Mouse (Mus musculus): ENCODE results near the gene Sbno2. TPM values are rescaled to one million over a fixed set of nuclear protein-coding genes. Genes with fewer than 3 reads are reported as not detected.

Sbno2 gene
- 13.0 and 14.6 TPM in 2 replicates for polyA plus RNA-seq (2016; fragmentation: Nextera tagmentation; extraction: Ambion mirVana)

DNA sequence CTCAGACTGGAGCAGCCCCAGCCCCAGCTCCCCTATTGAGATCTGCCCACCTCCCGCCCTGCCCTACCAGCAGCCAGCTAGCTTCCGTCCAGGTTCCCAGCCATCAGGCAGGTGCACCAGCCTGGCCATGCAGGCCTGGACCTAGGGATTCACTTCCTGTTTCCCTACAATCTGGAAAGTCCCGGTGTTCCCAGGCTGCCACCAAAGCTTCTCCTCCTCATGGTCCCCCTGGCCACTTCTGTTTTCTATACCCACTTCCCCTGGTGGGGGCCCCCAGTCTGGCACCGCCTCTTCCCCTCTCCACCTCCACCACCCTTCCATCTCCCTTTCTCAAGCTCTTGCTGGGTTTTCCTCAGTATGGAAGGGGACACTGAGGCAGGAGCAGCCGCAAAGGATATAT is at the start of gene Sbno2:
Sbno2 (minus strand) TSS at position 112 of the 400 bp plus-strand sequence.
- H3K4me3 ChIP-seq: no peak within 1 kb of the TSS
- no peak for ATAC-seq (ENCODE audit: insufficient number of reproducible peaks, low FRiP score)
- H3K27me3 ChIP-seq (replicated peaks): no peaks in the 10 kb centered on the region
- H3K4me2 ChIP-seq: no peak within 1 kb of the TSS
- no peaks in the 10 kb centered on the region for H3K36me3 ChIP-seq
- 76% methylated on average over 5 of the region's 5 CpGs for WGBS
- peaks cover 23% of the 10 kb centered on the region for H3K4me1 ChIP-seq (replicated peaks)
- 0 out of 2 replicates have a peak within 1 kb of the TSS, but pooled peaks have one; percentile 14 for H3K9ac ChIP-seq
- no peak within 1 kb of the TSS for H3K27ac ChIP-seq (ENCODE audit: poor library complexity, severe bottlenecking)
- H3K9me3 ChIP-seq (replicated peaks): no peaks in the 10 kb centered on the region

DNA sequence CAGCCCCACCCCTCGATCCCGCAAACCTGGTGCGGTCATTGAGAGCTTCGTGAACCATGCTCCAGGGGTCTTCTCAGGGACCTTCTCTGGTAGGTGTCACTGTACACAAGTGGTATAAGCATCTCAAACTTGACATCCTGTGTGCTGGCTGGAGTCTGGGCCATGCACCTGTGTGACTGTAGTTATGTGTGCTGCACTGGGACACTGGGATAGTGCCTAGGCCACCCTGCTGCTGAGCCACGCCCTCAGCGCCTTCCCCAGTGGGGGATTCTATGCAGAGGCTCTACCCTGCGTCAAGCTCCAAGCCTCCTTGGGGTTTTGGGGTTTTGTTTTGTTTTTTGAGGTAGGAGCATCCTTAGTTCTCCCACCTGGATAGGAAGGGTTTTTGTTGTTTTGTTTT is 49.0 kb upstream of the Sbno2 start:
- no peak for ATAC-seq (ENCODE audit: insufficient number of reproducible peaks, low FRiP score)
- Histone ChIP-seq H3K4me2 (no peak overlapping the region), H3K36me3 (peaks cover 81% of the 10 kb centered on the region), H3K9me3 (replicated peaks) (no peaks in the 10 kb centered on the region), H3K27ac (ENCODE audit: poor library complexity, severe bottlenecking) (peak overlapping the region; percentile 98; the same call in 1 of the 2 replicates), H3K9ac (peak overlapping the region; percentile 100; the same call in 1 of the 2 replicates), H3K27me3 (replicated peaks) (no peaks in the 10 kb centered on the region), H3K4me3 (0 out of 2 replicates have a peak overlapping the region, but pooled peaks have one; percentile 0), H3K4me1 (replicated peaks) (peaks cover 78% of the 10 kb centered on the region)
- 84% methylated on average over 7 of the region's 7 CpGs for WGBS

DNA sequence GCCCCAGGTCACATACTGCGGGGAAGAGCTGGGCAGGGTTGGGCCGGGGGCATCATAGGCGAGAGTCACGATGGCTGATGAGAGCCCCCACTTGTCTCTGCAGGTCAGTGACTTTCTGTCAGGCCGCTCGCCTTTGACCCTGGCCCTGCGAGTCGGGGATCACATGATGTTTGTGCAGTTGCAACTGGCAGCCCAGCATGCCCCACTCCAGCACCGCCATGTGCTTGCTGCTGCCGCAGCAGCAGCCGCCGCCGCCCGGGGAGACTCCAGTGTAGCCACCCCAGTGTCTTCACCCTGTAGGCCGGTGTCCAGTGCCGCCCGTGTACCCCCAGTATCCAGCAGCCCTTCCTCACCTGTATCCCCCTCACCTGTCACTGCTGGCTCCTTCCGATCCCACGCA is 48.3 kb upstream of the Sbno2 start:
- ATAC-seq (ENCODE audit: insufficient number of reproducible peaks, low FRiP score): no peak
- 86% methylated on average over 19 of the region's 19 CpGs for WGBS
- Histone ChIP-seq H3K9ac (peak overlapping the region; percentile 100), H3K27me3 (replicated peaks) (no peaks in the 10 kb centered on the region), H3K4me2 (peak overlapping the region; percentile 87; the same call in 1 of the 2 replicates), H3K36me3 (peaks cover 80% of the 10 kb centered on the region), H3K4me1 (replicated peaks) (peaks cover 71% of the 10 kb centered on the region), H3K9me3 (replicated peaks) (no peaks in the 10 kb centered on the region), H3K27ac (ENCODE audit: poor library complexity, severe bottlenecking) (peak overlapping the region; percentile 98), H3K4me3 (no peak overlapping the region)

DNA sequence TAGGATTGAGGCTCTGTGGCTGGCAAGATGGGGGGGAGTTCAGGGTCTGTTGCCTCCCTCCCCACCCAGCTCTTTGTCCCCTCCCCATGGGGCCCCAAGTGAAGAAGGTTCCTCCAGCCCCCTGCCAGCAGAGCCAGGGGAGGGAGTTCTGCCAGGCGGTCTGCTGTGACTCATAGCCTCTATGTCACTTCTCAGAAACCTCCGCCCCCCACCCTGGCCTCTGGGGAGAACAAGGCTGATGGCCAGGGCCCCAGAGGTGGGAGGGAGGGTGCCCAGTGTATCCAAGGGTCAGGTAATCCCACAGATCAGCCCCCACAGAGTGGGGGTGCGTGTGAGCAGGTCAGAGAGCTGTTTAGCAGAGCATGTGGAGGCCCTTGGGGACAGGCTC is 47.5 kb upstream of the Sbno2 start:
- ATAC-seq (ENCODE audit: insufficient number of reproducible peaks, low FRiP score): no peak
- Histone ChIP-seq H3K4me3 (peak overlapping the region; percentile 90), H3K27me3 (replicated peaks) (no peaks in the 10 kb centered on the region), H3K36me3 (peaks cover 79% of the 10 kb centered on the region), H3K9me3 (replicated peaks) (no peaks in the 10 kb centered on the region), H3K4me2 (peak overlapping the region; percentile 87), H3K4me1 (replicated peaks) (peaks cover 64% of the 10 kb centered on the region), H3K9ac (peak overlapping the region; percentile 100), H3K27ac (ENCODE audit: poor library complexity, severe bottlenecking) (peak overlapping the region; percentile 98)
- 27% methylated on average over 3 of the region's 3 CpGs for WGBS

DNA sequence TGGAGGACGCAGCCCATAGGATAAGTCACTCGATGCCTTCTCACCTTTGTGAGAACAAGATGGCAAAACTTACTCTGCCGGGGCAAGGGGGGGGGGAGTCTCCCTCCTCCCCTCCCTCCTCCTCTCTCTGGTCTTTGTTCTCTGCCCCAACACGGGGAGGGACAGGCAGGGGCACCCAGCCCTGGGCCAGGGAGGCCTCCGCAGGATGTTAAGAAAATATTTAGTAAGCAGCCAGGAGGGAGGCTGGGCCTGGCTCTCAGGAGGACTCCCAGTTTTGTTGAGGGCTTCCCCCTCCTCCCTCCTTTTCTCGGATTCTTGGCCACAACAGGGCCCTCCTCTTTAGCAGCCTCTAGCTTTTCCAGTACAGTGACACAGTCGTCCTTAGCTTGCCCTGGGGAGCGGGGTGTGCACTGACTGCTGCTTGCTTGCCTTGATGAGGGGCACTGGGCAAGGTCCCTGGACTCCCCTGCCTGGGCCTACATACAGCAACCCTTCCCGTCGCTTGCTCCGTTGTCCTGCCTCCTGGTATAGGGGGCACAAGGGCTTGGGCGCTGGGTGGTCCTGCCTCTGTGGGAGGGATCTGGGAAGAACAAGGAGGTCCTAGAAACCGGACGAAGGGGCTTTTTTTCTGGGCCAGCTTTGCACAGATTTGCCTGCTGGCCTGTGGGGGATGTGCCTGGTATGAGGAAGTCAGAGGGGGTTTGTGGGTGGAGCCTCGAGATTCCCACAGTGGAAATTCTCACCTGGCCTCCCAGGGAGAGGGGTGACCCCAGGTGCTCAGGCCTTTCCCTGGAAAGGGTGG is 46.9 kb upstream of the Sbno2 start:
- peak overlapping the region; percentile 90 for H3K4me3 ChIP-seq
- peak overlapping the region; percentile 87 for H3K4me2 ChIP-seq
- H3K27ac ChIP-seq (ENCODE audit: poor library complexity, severe bottlenecking): peak overlapping the region; percentile 98
- ATAC-seq (ENCODE audit: insufficient number of reproducible peaks, low FRiP score): no peak
- peaks cover 65% of the 10 kb centered on the region for H3K4me1 ChIP-seq (replicated peaks)
- 12% methylated on average over 15 of the region's 15 CpGs for WGBS
- H3K9ac ChIP-seq: peak overlapping the region; percentile 100
- no peaks in the 10 kb centered on the region for H3K27me3 ChIP-seq (replicated peaks)
- H3K9me3 ChIP-seq (replicated peaks): no peaks in the 10 kb centered on the region
- peaks cover 75% of the 10 kb centered on the region for H3K36me3 ChIP-seq

DNA sequence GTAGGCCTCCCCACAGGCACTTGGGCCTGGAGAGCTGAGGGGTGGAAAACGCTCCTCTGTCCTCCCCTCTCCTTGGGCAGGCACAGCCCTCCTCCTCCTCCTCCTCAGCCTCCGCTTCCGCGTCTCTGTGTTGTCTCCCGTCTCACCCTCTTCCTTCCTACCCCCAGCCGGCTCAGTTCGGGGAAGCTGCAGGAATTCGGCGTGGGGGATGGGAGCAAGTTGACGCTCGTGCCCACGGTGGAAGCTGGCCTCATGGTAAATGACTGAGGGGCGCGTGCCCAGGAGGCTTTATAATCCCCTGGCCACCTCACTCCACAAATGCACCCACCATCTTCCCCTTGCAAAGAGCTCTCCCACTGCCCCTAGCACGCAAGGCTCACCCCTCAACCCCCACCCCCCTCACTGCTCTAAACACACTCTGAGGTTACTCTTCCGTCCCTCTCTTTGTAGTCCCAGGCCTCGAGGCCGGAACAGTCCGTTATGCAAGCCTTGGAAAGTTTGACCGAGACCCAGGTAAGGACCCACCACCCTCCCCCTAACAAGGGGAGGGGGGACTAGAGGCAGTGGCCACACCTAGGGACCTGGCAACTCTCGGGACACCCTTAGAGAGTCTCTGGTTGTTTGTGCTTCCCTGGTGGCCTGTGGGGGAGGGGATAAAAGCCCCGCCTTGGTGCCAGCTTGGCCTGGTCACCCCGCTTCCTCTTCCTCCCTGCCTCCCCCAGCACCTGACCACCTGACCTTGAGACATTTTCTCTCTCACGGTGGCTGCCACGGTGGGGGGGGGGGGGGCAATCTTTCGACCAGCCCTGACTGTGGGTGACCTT is 46.1 kb upstream of the Sbno2 start:
- Histone ChIP-seq H3K9ac (peak overlapping the region; percentile 100), H3K4me3 (peak overlapping the region; percentile 90), H3K4me1 (replicated peaks) (peaks cover 65% of the 10 kb centered on the region), H3K4me2 (peak overlapping the region; percentile 87), H3K36me3 (peaks cover 70% of the 10 kb centered on the region), H3K27me3 (replicated peaks) (no peaks in the 10 kb centered on the region), H3K9me3 (replicated peaks) (no peaks in the 10 kb centered on the region), H3K27ac (ENCODE audit: poor library complexity, severe bottlenecking) (peak overlapping the region; percentile 98)
- 4% methylated on average over 24 of the region's 26 CpGs for WGBS
- no peak for ATAC-seq (ENCODE audit: insufficient number of reproducible peaks, low FRiP score)

DNA sequence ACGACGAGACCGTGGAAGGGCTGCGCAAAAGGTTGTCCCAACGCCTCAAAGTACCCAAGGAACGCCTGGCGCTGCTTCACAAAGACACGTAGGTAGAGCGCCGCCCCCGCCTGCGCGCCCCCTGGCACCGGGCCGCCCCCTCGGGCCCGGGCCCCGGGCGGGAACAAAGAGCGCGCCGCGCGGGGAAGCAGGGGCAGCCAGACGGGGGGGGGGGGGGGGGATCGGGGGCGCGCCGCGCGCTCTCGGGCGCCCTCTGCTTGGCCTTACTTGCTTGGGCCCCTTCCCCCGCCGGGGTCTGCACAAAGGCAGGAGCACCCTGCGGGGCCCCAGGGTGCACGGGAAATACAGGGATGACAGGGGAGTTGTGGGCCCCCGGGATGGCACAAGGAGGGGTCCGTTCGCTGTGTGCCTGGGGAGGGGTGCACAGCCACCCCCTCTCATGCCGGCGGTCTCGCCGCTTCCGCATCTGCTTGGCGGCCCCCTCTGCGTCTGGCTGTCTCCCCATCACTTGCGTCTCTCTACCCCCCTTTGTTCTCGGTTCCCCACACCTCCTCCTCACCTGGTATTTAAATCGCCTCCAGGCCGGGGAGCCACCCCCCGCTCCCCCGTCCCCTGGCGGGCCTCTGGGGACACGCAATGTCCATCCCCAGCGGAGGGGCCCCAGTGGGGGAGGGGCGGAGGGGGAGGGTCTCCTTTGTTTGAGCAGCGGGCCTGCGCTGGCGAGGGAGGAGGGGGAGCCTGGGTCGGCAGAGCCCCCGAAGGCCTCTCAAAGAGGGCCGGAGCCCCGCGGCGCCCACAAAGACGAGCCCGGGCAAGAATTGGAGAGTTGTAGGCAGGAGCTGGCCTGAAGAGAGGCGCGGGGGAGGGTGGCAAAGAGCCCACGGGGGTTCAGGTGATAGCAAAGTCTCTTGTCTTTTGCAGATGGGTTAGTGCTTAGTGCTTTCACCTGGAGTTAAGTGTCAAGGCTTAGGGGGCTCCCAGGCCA is 45.1 kb upstream of the Sbno2 start:
- peak overlapping the region; percentile 90 for H3K4me3 ChIP-seq
- peaks cover 65% of the 10 kb centered on the region for H3K4me1 ChIP-seq (replicated peaks)
- H3K36me3 ChIP-seq: peaks cover 70% of the 10 kb centered on the region

DNA sequence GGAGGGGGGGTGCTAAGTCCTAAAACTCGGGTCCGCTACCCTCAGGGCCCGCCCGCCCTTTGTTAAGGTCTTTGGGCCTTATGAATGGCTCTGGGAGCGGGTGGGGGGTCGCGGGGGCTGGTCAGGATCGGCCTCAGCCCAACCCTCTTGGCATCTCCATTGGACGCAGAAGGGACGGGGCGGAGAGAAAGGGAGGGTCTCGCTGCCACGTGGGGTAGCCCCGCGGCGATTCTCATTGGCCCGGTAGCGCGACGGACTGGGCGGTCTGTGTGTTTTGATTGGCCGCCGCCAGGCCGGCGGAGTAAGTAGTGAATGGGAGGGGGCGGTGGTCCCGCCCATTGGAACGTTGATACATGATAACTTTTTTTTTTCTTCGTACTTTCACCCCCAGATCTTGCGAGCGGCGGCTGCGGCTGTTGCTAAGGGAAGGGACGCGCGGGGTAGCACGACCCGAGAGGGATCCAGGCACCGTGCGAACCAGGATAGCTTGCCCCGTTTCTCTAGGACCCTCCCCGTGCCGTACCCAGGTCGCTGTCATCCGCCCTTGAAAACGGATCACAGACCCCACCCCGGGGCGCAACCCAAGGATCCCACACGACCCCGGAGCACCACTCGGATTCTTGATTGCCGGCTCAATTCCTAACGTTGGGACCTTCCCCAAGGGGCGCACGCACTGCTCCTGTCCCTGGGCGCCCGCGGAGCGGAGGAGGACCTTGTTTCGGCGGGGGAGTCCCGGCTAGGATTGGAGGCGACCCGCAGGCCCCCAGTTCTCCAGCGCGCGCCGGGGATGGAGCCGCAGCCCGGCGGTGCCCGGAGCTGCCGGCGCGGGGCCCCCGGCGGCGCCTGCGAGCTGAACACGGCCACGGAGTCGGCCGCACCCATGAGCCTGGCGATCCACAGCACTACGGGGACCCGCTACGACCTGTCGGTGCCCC is 44.2 kb upstream of the Sbno2 start:
- ATAC-seq (ENCODE audit: insufficient number of reproducible peaks, low FRiP score): peak; percentile 83
- H3K4me3 ChIP-seq: peak overlapping the region; percentile 90
- peaks cover 70% of the 10 kb centered on the region for H3K36me3 ChIP-seq
- WGBS: under 1% methylated on average over 88 of the region's 88 CpGs
- H3K4me2 ChIP-seq: peak overlapping the region; percentile 87
- peak overlapping the region; percentile 98 for H3K27ac ChIP-seq (ENCODE audit: poor library complexity, severe bottlenecking)
- no peaks in the 10 kb centered on the region for H3K9me3 ChIP-seq (replicated peaks)
- H3K4me1 ChIP-seq (replicated peaks): peaks cover 65% of the 10 kb centered on the region
- H3K27me3 ChIP-seq (replicated peaks): no peaks in the 10 kb centered on the region
- H3K9ac ChIP-seq: peak overlapping the region; percentile 100

More for the DNA sequence above, 45.1 kb upstream of the Sbno2 start:
- Histone ChIP-seq H3K27me3 (replicated peaks) (no peaks in the 10 kb centered on the region), H3K9me3 (replicated peaks) (no peaks in the 10 kb centered on the region), H3K27ac (ENCODE audit: poor library complexity, severe bottlenecking) (peak overlapping the region; percentile 98), H3K9ac (peak overlapping the region; percentile 100), H3K4me2 (peak overlapping the region; percentile 87)
- WGBS: under 1% methylated on average over 56 of the region's 71 CpGs
- ATAC-seq (ENCODE audit: insufficient number of reproducible peaks, low FRiP score): no peak

DNA sequence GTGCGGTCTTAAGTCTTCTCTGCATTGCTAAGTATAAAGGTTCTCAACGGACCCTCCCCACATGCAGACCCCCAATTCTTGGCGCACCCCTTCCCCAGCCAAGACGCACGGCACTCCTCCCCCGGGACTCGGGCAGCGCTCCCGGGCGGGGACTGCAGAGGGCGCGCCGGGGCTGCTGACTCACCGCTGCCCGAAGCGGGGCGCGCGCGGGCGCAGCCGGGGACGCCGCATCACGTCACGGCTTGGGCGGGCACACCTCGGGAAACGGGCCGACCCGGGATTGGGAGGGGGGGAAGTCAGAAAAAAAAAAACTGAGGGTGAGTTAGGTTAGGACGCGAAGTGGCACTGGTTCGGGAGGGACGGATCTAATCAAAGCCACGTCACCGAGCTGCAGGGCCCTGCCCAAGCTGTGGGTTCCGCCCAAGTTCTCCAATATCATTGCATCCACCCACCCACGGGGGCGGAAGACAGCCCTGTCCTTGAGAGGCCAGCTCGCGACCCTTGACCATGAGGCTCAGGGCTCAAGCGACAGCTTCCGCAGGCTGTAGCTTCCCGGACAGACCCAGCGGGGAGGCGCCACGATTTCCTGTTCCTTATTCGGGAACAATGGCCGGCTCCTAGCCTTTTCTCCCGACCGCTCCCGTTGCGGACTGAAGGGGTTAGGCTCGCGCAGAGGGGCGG is 43.4 kb upstream of the Sbno2 start:
- under 1% methylated on average over 57 of the region's 57 CpGs for WGBS
- Histone ChIP-seq H3K36me3 (peaks cover 70% of the 10 kb centered on the region), H3K27me3 (replicated peaks) (no peaks in the 10 kb centered on the region), H3K4me1 (replicated peaks) (peaks cover 64% of the 10 kb centered on the region), H3K4me3 (peak overlapping the region; percentile 90), H3K9ac (peak overlapping the region; percentile 90), H3K9me3 (replicated peaks) (no peaks in the 10 kb centered on the region), H3K27ac (ENCODE audit: poor library complexity, severe bottlenecking) (peak overlapping the region; percentile 98), H3K4me2 (peak overlapping the region; percentile 87)
- ATAC-seq (ENCODE audit: insufficient number of reproducible peaks, low FRiP score): peak; percentile 57
